Comparison of ENCODE assay signal across 8 mouse cellular contexts in the genomic region with DNA sequence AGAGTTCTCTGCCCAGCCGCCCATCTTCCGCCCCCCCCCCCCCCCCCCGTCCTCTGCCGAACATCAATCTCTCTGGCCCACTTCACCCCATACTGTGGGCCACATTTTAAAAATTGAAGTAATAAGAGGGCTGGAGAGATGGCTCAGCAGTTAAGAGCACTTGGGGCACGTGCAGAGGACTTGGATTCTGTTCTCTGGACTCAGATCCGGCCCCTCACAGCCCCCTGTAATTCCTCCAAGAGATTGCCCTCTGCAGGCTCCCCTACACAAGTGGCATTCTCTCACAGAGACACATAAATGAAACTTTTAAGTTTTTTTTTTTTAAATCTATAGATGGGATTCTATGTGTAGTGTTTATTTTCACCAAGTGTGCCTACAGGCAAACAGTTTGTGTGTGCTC. TPM values are rescaled to one million over a fixed set of nuclear protein-coding genes. Genes with fewer than 3 reads are reported as not detected.
A peak's percentile ranks its signal among the peaks of the same experiment; 100 is the strongest.
DNase-seq lines count a peak whose midpoint lies in the region; ATAC-seq and TF ChIP-seq lines count a peak whose summit lies in the region.

No protein-coding gene starts in this region.

- no peaks in the 10 kb centered on the region for H3K27me3 ChIP-seq in kidney, postnatal 0 days (ENCODE audit: insufficient read depth, low read length)
- H3K27me3 ChIP-seq in forebrain, embryonic 11.5 days (ENCODE audit: control insufficient read depth, insufficient read depth, low read length) = no peaks in the 10 kb centered on the region
- H3K27me3 ChIP-seq in intestine, postnatal 0 days (replicated peaks; ENCODE audit: control insufficient read depth, insufficient read depth, low read length) = no peaks in the 10 kb centered on the region
- no peaks in the 10 kb centered on the region for H3K27me3 ChIP-seq in neural tube, embryonic 13.5 days

- no peaks in the 10 kb centered on the region for H3K9me3 ChIP-seq in kidney, postnatal 0 days (replicated peaks; ENCODE audit: low read length)
- no peaks in the 10 kb centered on the region for H3K9me3 ChIP-seq in forebrain, embryonic 11.5 days (ENCODE audit: control insufficient read depth, low read length)
- no peaks in the 10 kb centered on the region for H3K9me3 ChIP-seq in intestine, postnatal 0 days (ENCODE audit: control insufficient read depth)
- H3K9me3 ChIP-seq in neural tube, embryonic 13.5 days = no peaks in the 10 kb centered on the region

- H3K9ac ChIP-seq in kidney, postnatal 0 days (ENCODE audit: low read depth, low read length) = peak overlapping the region; percentile 31
- peak overlapping the region; percentile 50; the same call in 1 of the 2 replicates for H3K9ac ChIP-seq in forebrain, embryonic 11.5 days (ENCODE audit: low read length)
- H3K9ac ChIP-seq in intestine, postnatal 0 days (ENCODE audit: low read depth, low read length) = no peak overlapping the region
- peak overlapping the region; percentile 77 for H3K9ac ChIP-seq in neural tube, embryonic 13.5 days

- no peak for DNase-seq in kidney, postnatal 0 days (ENCODE audit: low spot score)
- no peak for DNase-seq in kidney, adult 8-10 months
- no peak for DNase-seq in forebrain, embryonic 11.5 days (ENCODE audit: low spot score)
- no peak for DNase-seq in layer of hippocampus, adult 18-20 months (ENCODE audit: low spot score in 2 of 2)
- no peak for DNase-seq in urinary bladder, postnatal 36 days (ENCODE audit: low spot score in 2 of 2)
- no peak for DNase-seq in gastrocnemius, adult 18-20 months (ENCODE audit: low spot score)

- H3K4me3 ChIP-seq in kidney, postnatal 0 days (replicated peaks; ENCODE audit: low read depth, low read length) = no peak overlapping the region
- H3K4me3 ChIP-seq in forebrain, embryonic 11.5 days (ENCODE audit: low read depth, low read length) = no peak overlapping the region
- no peak overlapping the region for H3K4me3 ChIP-seq in intestine, postnatal 0 days (ENCODE audit: low read depth, low read length)
- peak overlapping the region; percentile 33; the same call in 1 of the 2 replicates for H3K4me3 ChIP-seq in neural tube, embryonic 13.5 days

- H3K36me3 ChIP-seq in kidney, postnatal 0 days (ENCODE audit: insufficient read depth, low read length) = no peaks in the 10 kb centered on the region
- no peaks in the 10 kb centered on the region for H3K36me3 ChIP-seq in forebrain, embryonic 11.5 days (ENCODE audit: control insufficient read depth, insufficient read depth, low read length)
- H3K36me3 ChIP-seq in intestine, postnatal 0 days (ENCODE audit: control insufficient read depth, insufficient read depth) = no peaks in the 10 kb centered on the region
- H3K36me3 ChIP-seq in neural tube, embryonic 13.5 days = 0 out of 2 replicates have a peak, but pooled peaks cover 3% of the 10 kb centered on the region

- H3K27ac ChIP-seq in kidney, postnatal 0 days = peak overlapping the region; percentile 63; the same call in 1 of the 2 replicates
- no peak overlapping the region; the same call in 1 of the 2 replicates for H3K27ac ChIP-seq in forebrain, embryonic 11.5 days (ENCODE audit: low read depth, low read length)
- H3K27ac ChIP-seq in intestine, postnatal 0 days (ENCODE audit: low read depth, low read length) = no peak overlapping the region
- peak overlapping the region; percentile 88 for H3K27ac ChIP-seq in neural tube, embryonic 13.5 days (replicated peaks)

- peaks cover 69% of the 10 kb centered on the region for H3K4me1 ChIP-seq in kidney, postnatal 0 days (replicated peaks; ENCODE audit: insufficient read depth, low read length)
- peaks cover 55% of the 10 kb centered on the region for H3K4me1 ChIP-seq in forebrain, embryonic 11.5 days (replicated peaks; ENCODE audit: control insufficient read depth, insufficient read depth, low read length)
- peaks cover 14% of the 10 kb centered on the region; the same call in 1 of the 2 replicates for H3K4me1 ChIP-seq in intestine, postnatal 0 days (replicated peaks; ENCODE audit: control insufficient read depth, insufficient read depth, low read length)
- peaks cover 94% of the 10 kb centered on the region for H3K4me1 ChIP-seq in neural tube, embryonic 13.5 days (replicated peaks)

- peak overlapping the region; percentile 49 for H3K4me2 ChIP-seq in kidney, postnatal 0 days (ENCODE audit: low read length)
- H3K4me2 ChIP-seq in forebrain, embryonic 11.5 days (ENCODE audit: low read depth, low read length, severe bottlenecking) = peak overlapping the region; percentile 45; the same call in 1 of the 2 replicates
- peak overlapping the region; percentile 49; the same call in 1 of the 2 replicates for H3K4me2 ChIP-seq in intestine, postnatal 0 days (replicated peaks; ENCODE audit: low read depth)
- H3K4me2 ChIP-seq in neural tube, embryonic 13.5 days = peak overlapping the region; percentile 68

- no peak for ATAC-seq in kidney, postnatal 0 days (replicated peaks; ENCODE audit: low FRiP score, low read depth)
- no peak for ATAC-seq in forebrain, embryonic 11.5 days (replicated peaks; ENCODE audit: low FRiP score)
- no peak for ATAC-seq in intestine, postnatal 0 days
- no peak for ATAC-seq in neural tube, embryonic 13.5 days (ENCODE audit: low read depth)

- 26% methylated on average over 6 of the region's 6 CpGs for WGBS in kidney, postnatal 0 days
- WGBS in forebrain, embryonic 11.5 days = 21% methylated on average over 5 of the region's 6 CpGs
- WGBS in intestine, postnatal 0 days = 31% methylated on average over 5 of the region's 6 CpGs
- WGBS in neural tube, embryonic 13.5 days = 2% methylated on average over 6 of the region's 6 CpGs

- TF ChIP-seq CTCF in kidney, postnatal 0 days (IDR thresholded peaks at IDR 0.05; ENCODE audit: low read depth) = no peak
- no peak for TF ChIP-seq CTCF in intestine, postnatal 0 days (IDR thresholded peaks at IDR 0.05; ENCODE audit: low read depth)

RNA-seq across cellular contexts. Expression of a gene that starts 23.1 kb away (rescaled TPM):
- polyA plus RNA-seq in kidney, postnatal 0 days (2015; fragmentation: Nextera tagmentation; extraction: Ambion mirVana) = 139 and 166 TPM in 2 replicates
- 145 and 184 TPM in 2 replicates for polyA plus RNA-seq in forebrain, embryonic 11.5 days (2014; fragmentation: Nextera tagmentation; extraction: Ambion mirVana)
- polyA plus RNA-seq in intestine, postnatal 0 days (2015; fragmentation: Nextera tagmentation; extraction: Ambion mirVana) = 53.6 and 57.4 TPM in 2 replicates
- 128 and 130 TPM in 2 replicates for polyA plus RNA-seq in neural tube, embryonic 13.5 days (2015; fragmentation: Nextera tagmentation; extraction: Ambion mirVana)
- 100 to 1,000 TPM; 318 to 326 TPM for total RNA-seq in layer of hippocampus, adult 18-20 months (2021)
- total RNA-seq in gastrocnemius, adult 18-20 months (2021) = 10 to 100 TPM; 66.9 to 86.5 TPM

Comparison
In these comparisons a context has a peak if more than half of its experiments do, and no peak if none do; other contexts are left out.
1. H3K27ac ChIP-seq: peak in kidney, postnatal 0 days (single experiment) and neural tube, embryonic 13.5 days (single experiment); none in forebrain, embryonic 11.5 days (single experiment) and intestine, postnatal 0 days (single experiment).
2. Peak in every context shown above with its lines, with median percentiles within 50 percentile points of each other: H3K4me2 ChIP-seq.